Mouse (Mus musculus) forebrain, embryonic 13.5 days (tissue): Measurements from ENCODE around the gene 1700001K19Rik. TPM values are rescaled to one million over a fixed set of nuclear protein-coding genes. Genes with fewer than 3 reads are reported as not detected.
"Not testable (repeated sequence)": the region's sequence is repeated elsewhere in the genome, so short reads cannot be mapped to it uniquely, and the experiment has no call there.

ENCODE experiments used
- ATAC-seq: fragments of 200-750 bp; cut with Nextera tagmentation; 2 replicates; pipeline ENCODE4 v1.8.0; 2017
- H3K27ac ChIP-seq: fragments of 300-500 bp; sonication (generic); 2 replicates; pipeline ENCODE4 v1.5.1; 2015; ENCODE audit warnings: inconsistent platforms, mild to moderate bottlenecking, moderate library complexity
- H3K27me3 ChIP-seq: fragments of 300-500 bp; sonication (generic); 2 replicates; pipeline ENCODE4 v1.6.1; 2015; ENCODE audit warnings: mild to moderate bottlenecking, inconsistent platforms
- H3K36me3 ChIP-seq: fragments of 300-500 bp; sonication (generic); 2 replicates; pipeline ENCODE4 v1.6.1; 2015; ENCODE audit warnings: mild to moderate bottlenecking, inconsistent platforms; ENCODE audit not compliant: poor library complexity, severe bottlenecking
- H3K4me1 ChIP-seq: fragments of 300-500 bp; sonication (generic); 2 replicates; pipeline ENCODE4 v1.6.1; 2015; ENCODE audit warnings: inconsistent platforms
- H3K4me2 ChIP-seq: fragments of 300-500 bp; sonication (generic); 2 replicates; pipeline ENCODE4 v1.6.1; 2015; ENCODE audit warnings: inconsistent platforms, mild to moderate bottlenecking, moderate library complexity
- H3K4me3 ChIP-seq: fragments of 300-500 bp; sonication (generic); 2 replicates; pipeline ENCODE4 v1.5.1; 2015; ENCODE audit warnings: mild to moderate bottlenecking, inconsistent platforms
- H3K9ac ChIP-seq: fragments of 300-500 bp; sonication (generic); 2 replicates; pipeline ENCODE4 v1.6.1; 2015; ENCODE audit warnings: mild to moderate bottlenecking, inconsistent platforms
- H3K9me3 ChIP-seq: fragments of 300-500 bp; sonication (generic); replicated peaks from 2 replicates; pipeline ENCODE4 v1.6.1; 2016; ENCODE audit warnings: inconsistent platforms
- WGBS: fragments of 180-500 bp; shearing (Covaris S2); methylation state at CpG from one replicate; pipeline ENCODE4 v1.1.7; 2015; 5-methylcytosine and 5-hydroxymethylcytosine counted together
- polyA plus RNA-seq: library from polyadenylated mRNA; unstranded; fragments of >200 nt; fragmentation: Nextera tagmentation; extraction: Ambion mirVana; gene quantifications from 2 replicates; pipeline ENCODE4 v1.2.1, GENCODE M21; 2015

1700001K19Rik gene
- polyA plus RNA-seq, 1 experiment from 2014 or later, result 0.53 TPM

DNA sequence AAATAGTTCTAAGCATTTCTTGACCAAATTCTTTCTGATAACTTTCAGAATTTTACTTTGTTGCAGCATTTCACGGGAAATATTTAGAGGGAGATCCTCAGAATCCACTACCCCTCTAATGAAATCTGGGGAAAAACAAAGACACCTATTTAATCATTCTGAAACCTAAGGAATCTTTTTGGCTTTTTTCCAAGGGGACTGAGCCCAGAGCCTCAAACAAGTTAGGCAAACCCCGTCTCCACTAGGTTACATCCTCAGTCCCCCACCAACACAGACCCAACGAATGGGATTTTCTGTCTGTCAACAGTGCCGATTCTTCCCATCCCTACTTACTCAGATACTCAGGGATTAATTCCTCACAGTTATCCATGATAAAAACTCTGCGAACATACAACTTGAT lies 11.0 kb upstream of the 1700001K19Rik start:
- not testable (repeated sequence) for H3K9me3 ChIP-seq, H3K4me3 ChIP-seq, H3K27ac ChIP-seq, ATAC-seq, H3K9ac ChIP-seq, H3K27me3 ChIP-seq
- Histone ChIP-seq H3K4me2 (peak overlapping the region; percentile 24; the same call in 1 of the 2 replicates), H3K4me1 (peaks cover 21% of the 10 kb centered on the region), H3K36me3 (peaks cover 53% of the 10 kb centered on the region)
- WGBS, result 58% methylated on average over 5 of the region's 5 CpGs

DNA sequence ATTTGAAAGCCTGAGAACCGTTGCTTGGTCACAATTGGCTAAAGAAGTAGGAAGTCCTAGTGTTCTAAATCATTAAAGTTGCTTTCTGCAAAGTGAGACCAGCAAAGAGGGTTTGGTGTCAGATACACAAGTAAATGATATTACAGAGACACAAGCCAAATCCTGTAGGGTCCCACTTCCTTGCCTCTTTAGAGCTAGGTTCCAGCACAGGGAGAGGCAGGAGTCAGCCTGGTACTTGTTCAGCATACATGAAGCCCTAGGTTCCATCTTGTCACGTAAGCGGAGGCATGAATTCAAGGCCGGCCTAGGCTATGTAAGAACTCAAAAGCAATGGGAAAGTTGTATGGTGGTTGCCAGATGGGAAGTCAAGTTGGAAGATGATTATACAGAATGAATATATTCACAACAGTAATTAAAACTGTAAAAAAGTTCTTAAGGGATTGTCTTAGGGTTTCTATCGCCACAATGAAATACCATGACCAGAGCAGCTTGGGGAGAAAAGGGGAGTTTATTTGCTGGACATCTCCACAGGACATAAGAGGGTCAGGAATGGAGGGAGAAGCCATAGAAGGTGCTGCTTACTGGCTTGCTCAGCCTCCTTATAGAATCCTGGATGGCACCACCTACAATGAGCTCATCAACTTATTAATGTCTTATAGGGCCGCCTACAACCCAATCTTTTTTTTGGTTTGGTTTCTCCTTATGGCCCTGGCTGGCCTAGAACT lies 7.7 kb upstream of the 1700001K19Rik start:
- Histone ChIP-seq H3K36me3 (peaks cover 81% of the 10 kb centered on the region), H3K4me2 (no peak overlapping the region)
- 87% methylated on average over 6 of the region's 6 CpGs for WGBS

DNA sequence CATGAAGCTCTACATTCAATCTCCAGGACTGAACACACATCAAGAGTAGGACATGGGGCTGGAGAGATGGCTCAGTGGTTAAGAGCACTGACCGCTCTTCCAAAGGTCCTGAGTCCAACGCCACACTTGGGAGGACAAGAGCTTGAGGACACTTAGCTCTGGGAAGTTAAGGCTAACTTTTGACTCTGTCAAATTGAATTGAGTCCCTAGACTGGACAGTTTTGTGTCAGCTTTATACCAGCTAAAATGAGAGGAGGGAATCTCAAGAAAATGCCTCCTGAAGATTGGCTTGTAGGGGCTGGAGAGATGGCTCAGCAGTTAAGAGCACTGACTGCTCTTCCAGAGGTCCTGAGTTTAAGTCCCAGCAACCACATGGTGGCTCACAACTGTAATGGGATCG lies 6.5 kb upstream of the 1700001K19Rik start:
- H3K4me1 ChIP-seq, result peaks cover 13% of the 10 kb centered on the region; the same call in 1 of the 2 replicates
- WGBS, result 86% methylated on average over 3 of the region's 3 CpGs
- not testable (repeated sequence) for H3K4me2 ChIP-seq, H3K4me3 ChIP-seq, H3K9me3 ChIP-seq, ATAC-seq, H3K9ac ChIP-seq, H3K27me3 ChIP-seq, H3K27ac ChIP-seq
- H3K36me3 ChIP-seq, result peaks cover 73% of the 10 kb centered on the region

More for the DNA sequence above, 7.7 kb upstream of the 1700001K19Rik start:
- Histone ChIP-seq H3K4me1 (peaks cover 22% of the 10 kb centered on the region), H3K9ac (no peak overlapping the region), H3K9me3 (no peaks in the 10 kb centered on the region), H3K4me3 (no peak overlapping the region), H3K27me3 (no peaks in the 10 kb centered on the region), H3K27ac (no peak overlapping the region)
- ATAC-seq, result no peak

DNA sequence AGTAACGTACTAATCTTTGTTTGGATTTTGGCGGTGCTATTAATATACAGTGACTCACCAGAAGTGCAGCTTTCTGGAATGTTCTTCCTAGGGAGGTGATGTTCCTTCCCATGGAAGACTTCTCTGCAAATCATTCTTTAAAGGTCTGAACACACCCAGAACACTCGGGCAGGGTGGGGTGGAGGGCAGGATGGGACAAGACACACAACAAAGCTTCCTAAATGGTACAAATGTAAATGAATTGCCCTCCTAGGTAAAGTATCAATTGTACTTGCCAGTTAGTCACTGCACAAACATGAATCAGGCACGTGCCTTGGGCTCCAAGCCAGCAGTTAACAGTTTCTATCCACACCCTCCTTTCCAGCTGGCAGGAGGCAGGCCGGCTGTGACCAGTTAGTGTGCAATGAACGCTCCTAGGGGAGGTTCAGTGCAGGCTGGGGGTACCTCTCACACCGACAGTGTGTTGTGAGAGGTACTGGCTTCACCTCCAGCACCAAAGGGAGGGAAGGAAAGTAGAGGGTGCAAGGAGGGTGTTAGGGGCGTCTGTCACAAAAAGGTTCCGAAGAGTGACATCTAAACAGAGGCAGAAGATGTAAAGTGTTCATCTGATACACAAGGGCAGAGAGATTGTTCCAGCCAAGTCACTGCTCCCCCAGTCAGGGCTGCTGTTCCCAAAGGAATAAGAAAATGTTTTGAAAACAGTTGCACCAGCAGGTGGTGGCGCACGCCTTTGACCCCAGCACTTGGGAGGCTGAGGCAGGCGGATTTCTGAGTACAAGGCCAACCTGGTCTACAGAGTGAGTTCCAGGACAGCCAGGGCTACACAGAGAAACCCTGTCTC lies 5.7 kb upstream of the 1700001K19Rik start:
- H3K4me1 ChIP-seq, result peaks cover 7% of the 10 kb centered on the region; the same call in 1 of the 2 replicates
- H3K27me3 ChIP-seq, result no peaks in the 10 kb centered on the region
- no peak overlapping the region for H3K4me2 ChIP-seq
- WGBS, result 73% methylated on average over 12 of the region's 12 CpGs
- peak; percentile 57; the same call in 1 of the 2 replicates for ATAC-seq
- no peak overlapping the region for H3K9ac ChIP-seq
- no peaks in the 10 kb centered on the region for H3K9me3 ChIP-seq
- peaks cover 67% of the 10 kb centered on the region for H3K36me3 ChIP-seq
- peak overlapping the region; percentile 40; the same call in 1 of the 2 replicates for H3K27ac ChIP-seq
- H3K4me3 ChIP-seq, result no peak overlapping the region

DNA sequence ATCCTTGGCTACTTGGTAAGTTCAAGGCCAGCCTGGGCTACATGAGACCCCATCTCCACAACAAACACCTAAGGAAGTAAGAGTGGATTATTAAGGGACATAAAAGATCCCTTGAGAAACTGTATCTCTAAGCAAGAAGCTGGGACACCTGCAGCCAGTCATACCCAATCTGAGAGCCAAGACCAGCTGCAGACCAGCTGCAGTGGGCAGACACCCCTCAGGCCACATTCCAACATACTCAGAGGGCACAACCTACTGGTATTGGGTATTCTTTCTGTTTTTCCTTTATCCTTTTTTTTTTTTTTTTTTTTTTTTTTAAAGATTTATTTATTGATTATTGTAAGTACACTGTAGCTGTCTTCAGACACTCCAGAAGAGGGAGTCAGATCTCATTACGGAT lies 1.2 kb upstream of the 1700001K19Rik start:
- ATAC-seq, result no peak
- no CpG with 5 or more reads among the region's 1 CpGs for WGBS
- Histone ChIP-seq H3K9me3 (no peaks in the 10 kb centered on the region), H3K36me3 (peaks cover 31% of the 10 kb centered on the region), H3K27ac (no peak overlapping the region), H3K27me3 (no peaks in the 10 kb centered on the region), H3K9ac (no peak overlapping the region), H3K4me3 (no peak overlapping the region), H3K4me1 (peaks cover 11% of the 10 kb centered on the region; the same call in 1 of the 2 replicates), H3K4me2 (no peak overlapping the region)

DNA sequence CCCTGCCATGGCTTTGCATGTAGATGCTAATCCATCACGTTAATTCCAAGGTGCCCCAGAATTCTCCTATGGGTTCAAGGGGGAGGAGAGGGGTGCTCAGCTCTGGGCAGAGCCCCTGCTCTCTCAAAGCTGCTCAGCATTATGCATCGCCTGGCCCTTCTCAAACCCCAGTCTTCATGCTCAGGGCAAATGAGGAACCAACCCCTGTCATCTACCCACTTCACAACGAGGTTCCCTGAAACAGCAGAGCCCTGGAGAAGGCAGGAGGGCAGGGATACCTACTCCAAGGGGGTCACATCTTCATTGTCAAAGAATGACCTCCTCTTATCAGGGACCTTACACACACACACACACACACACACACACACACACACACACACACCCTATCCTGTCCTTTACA lies 541 bp downstream of the 1700001K19Rik start:
- 54% methylated on average over 3 of the region's 3 CpGs for WGBS
- Histone ChIP-seq H3K9ac (no peak overlapping the region), H3K4me2 (no peak overlapping the region), H3K27me3 (no peaks in the 10 kb centered on the region), H3K9me3 (no peaks in the 10 kb centered on the region), H3K36me3 (peaks cover 15% of the 10 kb centered on the region), H3K27ac (no peak overlapping the region), H3K4me1 (0 out of 2 replicates have a peak, but pooled peaks cover 4% of the 10 kb centered on the region), H3K4me3 (no peak overlapping the region)
- no peak for ATAC-seq

DNA sequence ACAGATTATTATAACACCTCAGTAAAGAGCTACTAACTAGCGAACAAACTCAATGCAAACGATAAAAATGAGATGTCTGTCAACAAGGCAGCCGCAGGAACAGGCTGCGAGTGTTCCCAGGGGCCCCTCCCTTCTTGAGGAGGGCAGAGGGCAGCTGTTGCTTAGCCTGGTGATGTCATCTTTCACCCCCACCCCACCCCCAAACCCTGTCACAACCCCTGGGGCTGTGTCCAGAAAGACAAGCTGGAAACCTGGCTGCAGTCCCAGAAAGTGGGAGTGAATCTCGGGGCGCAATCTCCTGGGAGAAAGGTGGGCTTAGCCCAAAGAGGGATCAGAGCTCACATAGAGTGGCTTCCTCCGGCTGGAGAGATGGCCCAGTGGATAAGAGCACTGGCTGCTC lies 1.2 kb downstream of the 1700001K19Rik start:
- no peak overlapping the region for H3K4me2 ChIP-seq
- H3K9ac ChIP-seq, result no peak overlapping the region
- no peaks in the 10 kb centered on the region for H3K27me3 ChIP-seq
- no peaks in the 10 kb centered on the region for H3K9me3 ChIP-seq
- 61% methylated on average over 7 of the region's 7 CpGs for WGBS
- H3K36me3 ChIP-seq, result peaks cover 8% of the 10 kb centered on the region; the same call in 1 of the 2 replicates
- no peak for ATAC-seq
- no peak overlapping the region for H3K27ac ChIP-seq
- 0 out of 2 replicates have a peak, but pooled peaks cover 4% of the 10 kb centered on the region for H3K4me1 ChIP-seq
- H3K4me3 ChIP-seq, result no peak overlapping the region

DNA sequence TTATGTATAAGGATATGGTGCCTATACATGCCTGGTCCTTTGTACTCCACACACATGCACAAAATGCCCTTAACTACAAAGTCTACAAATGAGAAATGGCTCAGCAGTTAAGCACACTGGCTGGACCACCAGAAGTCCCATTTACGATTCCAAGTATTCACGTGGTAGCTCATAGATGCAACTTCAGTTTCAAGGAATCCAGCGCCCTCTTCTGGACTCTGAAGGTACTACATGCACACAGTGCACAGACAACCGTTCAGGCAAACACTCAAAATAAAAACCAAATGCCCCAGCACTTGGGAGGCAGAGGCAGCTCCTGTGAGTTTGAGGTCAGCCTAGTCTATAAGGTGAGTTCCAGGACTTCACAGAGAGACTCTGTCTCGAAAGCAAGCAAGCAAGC lies 8.2 kb downstream of the 1700001K19Rik start:
- peaks cover 18% of the 10 kb centered on the region for H3K36me3 ChIP-seq
- H3K4me1 ChIP-seq, result no peaks in the 10 kb centered on the region
- H3K4me2 ChIP-seq, result no peak overlapping the region
- no peak overlapping the region for H3K9ac ChIP-seq
- no peak overlapping the region for H3K4me3 ChIP-seq
- 56% methylated on average over 5 of the region's 5 CpGs for WGBS
- no peaks in the 10 kb centered on the region for H3K9me3 ChIP-seq
- no peak for ATAC-seq
- no peak overlapping the region for H3K27ac ChIP-seq
- H3K27me3 ChIP-seq, result no peaks in the 10 kb centered on the region

DNA sequence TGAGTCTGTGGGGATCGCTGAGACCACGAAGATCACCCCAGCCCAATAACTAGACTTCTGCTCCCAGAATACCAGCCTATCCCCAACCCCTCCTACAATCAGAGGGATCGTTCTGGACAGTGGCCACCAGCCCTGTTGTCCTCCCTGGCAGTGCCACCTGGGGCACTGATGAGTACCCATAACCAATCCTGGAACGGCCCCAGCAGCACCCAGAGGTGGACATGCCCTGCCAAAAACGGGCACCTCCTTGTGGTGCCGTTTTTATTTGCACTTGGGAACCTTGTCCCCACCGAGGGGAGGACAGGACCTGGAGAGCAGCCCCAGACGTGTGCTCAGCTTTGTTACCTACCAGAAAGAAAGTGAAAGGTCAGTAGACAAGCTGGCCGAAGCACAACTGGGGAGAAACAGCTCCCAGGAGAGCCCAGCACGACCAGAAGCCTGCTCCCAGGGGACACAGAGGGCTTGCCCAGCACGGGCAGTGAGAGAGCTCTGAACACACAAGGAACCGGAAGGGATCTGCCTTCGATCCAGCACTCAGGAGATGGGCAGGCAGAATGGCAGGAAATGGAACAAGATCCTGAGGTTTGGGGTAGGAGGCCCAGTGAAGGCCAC lies 14.8 kb downstream of the 1700001K19Rik start:
- H3K4me3 ChIP-seq, result no peak overlapping the region
- peaks cover 84% of the 10 kb centered on the region for H3K36me3 ChIP-seq
- no peaks in the 10 kb centered on the region for H3K27me3 ChIP-seq
- no peaks in the 10 kb centered on the region for H3K9me3 ChIP-seq
- no peak overlapping the region for H3K27ac ChIP-seq
- no peak for ATAC-seq
- no peaks in the 10 kb centered on the region for H3K4me1 ChIP-seq
- H3K4me2 ChIP-seq, result no peak overlapping the region
- H3K9ac ChIP-seq, result no peak overlapping the region
- 90% methylated on average over 13 of the region's 13 CpGs for WGBS

DNA sequence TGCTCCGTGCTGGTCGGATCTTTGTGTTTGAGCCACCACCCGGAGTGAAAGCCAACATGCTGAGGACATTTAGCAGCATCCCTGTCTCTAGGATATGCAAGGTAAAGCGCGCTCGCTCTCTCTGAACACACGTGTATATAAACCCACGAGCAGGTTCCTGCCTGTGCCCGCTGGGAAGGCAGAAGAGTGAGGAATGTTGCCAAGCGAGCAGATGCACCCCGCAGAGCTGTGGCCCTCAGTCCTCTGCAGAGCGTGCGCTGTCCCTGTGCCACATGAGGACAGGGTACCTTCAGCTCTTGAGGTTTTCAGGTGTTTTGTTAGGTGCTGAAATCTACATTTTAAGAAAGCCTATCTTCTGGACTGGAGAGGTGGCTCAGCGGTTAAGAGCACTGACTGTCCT lies 20.7 kb downstream of the 1700001K19Rik start:
- H3K4me2 ChIP-seq, result no peak overlapping the region
- no peak overlapping the region for H3K27ac ChIP-seq
- H3K4me3 ChIP-seq, result no peak overlapping the region
- ATAC-seq, result no peak
- H3K27me3 ChIP-seq, result no peaks in the 10 kb centered on the region
- WGBS, result 96% methylated on average over 14 of the region's 14 CpGs
- no peaks in the 10 kb centered on the region for H3K9me3 ChIP-seq
- H3K4me1 ChIP-seq, result no peaks in the 10 kb centered on the region
- H3K36me3 ChIP-seq, result peaks cover 99% of the 10 kb centered on the region
- no peak overlapping the region for H3K9ac ChIP-seq

DNA sequence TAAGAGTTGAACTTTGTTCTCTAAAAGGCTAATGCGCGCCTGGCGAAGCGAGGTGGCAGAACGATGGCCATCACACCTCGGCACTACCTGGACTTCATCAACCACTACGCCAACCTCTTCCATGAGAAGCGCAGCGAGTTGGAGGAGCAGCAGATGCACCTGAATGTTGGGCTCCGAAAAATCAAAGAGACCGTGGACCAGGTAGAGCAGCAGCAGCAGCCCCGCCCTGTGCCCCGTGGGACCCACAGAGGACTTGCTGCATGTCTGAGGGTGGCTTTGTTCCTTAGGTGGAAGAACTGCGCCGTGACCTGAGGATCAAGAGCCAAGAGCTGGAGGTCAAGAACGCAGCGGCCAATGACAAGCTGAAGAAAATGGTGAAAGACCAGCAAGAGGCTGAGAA lies 31.0 kb downstream of the 1700001K19Rik start:
- H3K27ac ChIP-seq, result no peak overlapping the region
- H3K4me3 ChIP-seq, result no peak overlapping the region
- no peaks in the 10 kb centered on the region for H3K27me3 ChIP-seq
- no peaks in the 10 kb centered on the region for H3K4me1 ChIP-seq
- ATAC-seq, result no peak
- no peak overlapping the region for H3K9ac ChIP-seq
- no peak overlapping the region for H3K4me2 ChIP-seq
- 98% methylated on average over 17 of the region's 17 CpGs for WGBS
- H3K36me3 ChIP-seq, result peaks cover 97% of the 10 kb centered on the region
- H3K9me3 ChIP-seq, result no peaks in the 10 kb centered on the region

DNA sequence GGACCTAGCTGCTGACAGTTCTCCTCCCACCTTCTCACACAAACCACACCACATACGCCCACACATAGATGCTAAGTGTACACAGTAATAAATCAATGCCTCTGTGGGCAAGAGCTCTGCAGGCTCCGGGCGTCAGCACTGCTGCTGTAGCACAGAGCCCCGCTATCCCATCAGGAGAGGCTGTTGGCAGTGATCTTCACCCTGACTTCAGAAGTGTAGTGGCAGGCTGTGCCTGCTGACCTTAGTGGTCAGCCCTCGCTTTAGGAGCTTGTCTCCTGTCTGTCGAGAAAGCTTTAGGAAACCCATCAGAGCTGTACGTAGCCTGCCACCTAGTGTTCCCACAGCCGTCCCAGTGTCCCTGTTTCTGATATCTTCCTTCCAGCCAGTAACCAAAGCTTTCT lies 32.2 kb downstream of the 1700001K19Rik start:
- Histone ChIP-seq H3K36me3 (peaks cover 97% of the 10 kb centered on the region), H3K9me3 (no peaks in the 10 kb centered on the region), H3K4me1 (no peaks in the 10 kb centered on the region), H3K27ac (no peak overlapping the region), H3K4me3 (no peak overlapping the region), H3K4me2 (no peak overlapping the region), H3K9ac (no peak overlapping the region), H3K27me3 (no peaks in the 10 kb centered on the region)
- WGBS, result 86% methylated on average over 8 of the region's 8 CpGs
- ATAC-seq, result no peak
